In the genomic region with DNA sequence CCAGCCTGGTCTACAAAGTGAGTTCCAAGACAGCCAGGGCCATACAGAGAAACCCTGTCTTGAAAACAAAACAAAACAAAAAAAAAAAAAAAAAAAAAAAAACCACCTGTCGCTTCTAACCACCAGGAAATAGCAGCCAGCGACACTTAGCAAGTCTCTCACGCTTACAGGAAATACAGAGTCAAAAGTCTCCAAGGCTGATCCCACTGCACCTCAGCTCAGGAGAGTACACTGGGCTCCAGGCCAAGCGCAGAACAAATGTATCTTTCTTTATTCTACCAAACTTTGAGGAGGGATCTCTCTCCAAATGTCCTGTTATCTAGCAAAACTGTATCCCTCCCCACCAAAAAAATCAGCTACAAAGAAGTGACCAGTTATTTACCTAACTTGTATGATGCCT, we compare ENCODE assay signal across 15 mouse cellular contexts. TPM values are rescaled to one million over a fixed set of nuclear protein-coding genes. Genes with fewer than 3 reads are reported as not detected.
A peak's percentile ranks its signal among the peaks of the same experiment; 100 is the strongest.
DNase-seq lines count a peak whose midpoint lies in the region; ATAC-seq lines count a peak whose summit lies in the region.
"Had no signal": no experiment of that assay in that cellular context is flagged by ENCODE, and none has a peak within 500 bp of the region (broad histone marks: within the 10 kb centered on the region; RNA-seq: fewer than 3 reads in every experiment).

No protein-coding gene starts in this region.

- no peaks in the 10 kb centered on the region for H3K9me3 ChIP-seq in forebrain, embryonic 13.5 days (replicated peaks)
- H3K9me3 ChIP-seq in forebrain, embryonic 16.5 days (ENCODE audit: control insufficient read depth, low read length) = no peaks in the 10 kb centered on the region
- H3K9me3 ChIP-seq in midbrain, embryonic 15.5 days = no peaks in the 10 kb centered on the region
- no peaks in the 10 kb centered on the region for H3K9me3 ChIP-seq in midbrain, embryonic 14.5 days (ENCODE audit: control insufficient read depth, low read length)
- H3K9me3 ChIP-seq in limb, embryonic 13.5 days = no peaks in the 10 kb centered on the region
- H3K9me3 ChIP-seq: heart, embryonic 10.5 days; midbrain, embryonic 12.5 days had no signal

- H3K27ac ChIP-seq in forebrain, embryonic 13.5 days = no peak overlapping the region
- no peak overlapping the region for H3K27ac ChIP-seq in forebrain, embryonic 16.5 days (ENCODE audit: low read length)
- no peak overlapping the region for H3K27ac ChIP-seq in midbrain, embryonic 15.5 days
- no peak overlapping the region for H3K27ac ChIP-seq in midbrain, embryonic 14.5 days (replicated peaks; ENCODE audit: low read depth, low read length)
- peak overlapping the region; percentile 0; the same call in 1 of the 2 replicates for H3K27ac ChIP-seq in limb, embryonic 13.5 days
- H3K27ac ChIP-seq: heart, embryonic 10.5 days; midbrain, embryonic 12.5 days had no signal

- 91% methylated on average over 4 of the region's 4 CpGs for WGBS in forebrain, embryonic 13.5 days
- WGBS in forebrain, embryonic 16.5 days = 81% methylated on average over 4 of the region's 4 CpGs
- 81% methylated on average over 4 of the region's 4 CpGs for WGBS in midbrain, embryonic 15.5 days
- WGBS in midbrain, embryonic 14.5 days = 81% methylated on average over 4 of the region's 4 CpGs
- 71% methylated on average over 4 of the region's 4 CpGs for WGBS in limb, embryonic 13.5 days

- H3K9ac ChIP-seq in forebrain, embryonic 13.5 days = no peak overlapping the region
- H3K9ac ChIP-seq in forebrain, embryonic 16.5 days (replicated peaks; ENCODE audit: low read depth, low read length) = no peak overlapping the region
- H3K9ac ChIP-seq in midbrain, embryonic 15.5 days = no peak overlapping the region
- no peak overlapping the region for H3K9ac ChIP-seq in midbrain, embryonic 14.5 days (replicated peaks; ENCODE audit: low read length)
- H3K9ac ChIP-seq in limb, embryonic 13.5 days = no peak overlapping the region
- H3K9ac ChIP-seq: midbrain, embryonic 12.5 days had no signal

- H3K4me2 ChIP-seq in forebrain, embryonic 13.5 days = peak overlapping the region; percentile 67
- no peak overlapping the region for H3K4me2 ChIP-seq in forebrain, embryonic 16.5 days (ENCODE audit: low read length)
- peak overlapping the region; percentile 60; the same call in 1 of the 2 replicates for H3K4me2 ChIP-seq in midbrain, embryonic 15.5 days
- H3K4me2 ChIP-seq in midbrain, embryonic 14.5 days (ENCODE audit: low read length) = no peak overlapping the region; the same call in 1 of the 2 replicates
- peak overlapping the region; percentile 78; the same call in 1 of the 2 replicates for H3K4me2 ChIP-seq in limb, embryonic 13.5 days (replicated peaks)

- peaks cover 25% of the 10 kb centered on the region for H3K4me1 ChIP-seq in forebrain, embryonic 13.5 days
- peaks cover 22% of the 10 kb centered on the region for H3K4me1 ChIP-seq in forebrain, embryonic 16.5 days (replicated peaks; ENCODE audit: control insufficient read depth, insufficient read depth, low read length)
- peaks cover 27% of the 10 kb centered on the region for H3K4me1 ChIP-seq in midbrain, embryonic 15.5 days
- peaks cover 19% of the 10 kb centered on the region for H3K4me1 ChIP-seq in midbrain, embryonic 14.5 days (ENCODE audit: control insufficient read depth, insufficient read depth, low read length)
- peaks cover 29% of the 10 kb centered on the region for H3K4me1 ChIP-seq in limb, embryonic 13.5 days

- H3K27me3 ChIP-seq in forebrain, embryonic 13.5 days = no peaks in the 10 kb centered on the region
- H3K27me3 ChIP-seq in forebrain, embryonic 16.5 days (replicated peaks; ENCODE audit: control insufficient read depth, insufficient read depth, low read length) = no peaks in the 10 kb centered on the region
- no peaks in the 10 kb centered on the region for H3K27me3 ChIP-seq in midbrain, embryonic 15.5 days (replicated peaks)
- no peaks in the 10 kb centered on the region for H3K27me3 ChIP-seq in midbrain, embryonic 14.5 days (ENCODE audit: control insufficient read depth, insufficient read depth, low read length)
- H3K27me3 ChIP-seq in limb, embryonic 13.5 days = no peaks in the 10 kb centered on the region; the same call in 1 of the 2 replicates
- H3K27me3 ChIP-seq: midbrain, embryonic 12.5 days had no signal

- H3K36me3 ChIP-seq in forebrain, embryonic 13.5 days (ENCODE audit: poor library complexity, severe bottlenecking) = no peaks in the 10 kb centered on the region; the same call in 1 of the 2 replicates
- H3K36me3 ChIP-seq in forebrain, embryonic 16.5 days (ENCODE audit: control insufficient read depth, insufficient read depth) = no peaks in the 10 kb centered on the region
- no peaks in the 10 kb centered on the region for H3K36me3 ChIP-seq in midbrain, embryonic 15.5 days (replicated peaks)
- no peaks in the 10 kb centered on the region for H3K36me3 ChIP-seq in midbrain, embryonic 14.5 days (ENCODE audit: control insufficient read depth, insufficient read depth, low read length)
- H3K36me3 ChIP-seq in limb, embryonic 13.5 days = peaks cover 4% of the 10 kb centered on the region; the same call in 1 of the 2 replicates

- ATAC-seq in forebrain, embryonic 13.5 days = no peak
- ATAC-seq in forebrain, embryonic 16.5 days = no peak
- ATAC-seq in midbrain, embryonic 15.5 days (replicated peaks) = no peak
- no peak for ATAC-seq in midbrain, embryonic 14.5 days (ENCODE audit: low FRiP score, low TSS enrichment)
- ATAC-seq in limb, embryonic 13.5 days (ENCODE audit: low FRiP score, low read depth) = no peak
- ATAC-seq: intestine, postnatal 0 days had no signal

- no peak for DNase-seq in midbrain, embryonic 14.5 days
- DNase-seq in thymus, postnatal 36 days = peak; percentile 33 to 50
- DNase-seq in cerebellum, adult 11-12 months = no peak
- DNase-seq in heart, adult 11 months = no peak
- DNase-seq: adrenal gland, postnatal 25 days; B cell, adult 2 months; embryo, embryonic 11 days; lung, postnatal 10 days had no signal

- no peak overlapping the region for H3K4me3 ChIP-seq in forebrain, embryonic 13.5 days
- no peak overlapping the region for H3K4me3 ChIP-seq in forebrain, embryonic 16.5 days (replicated peaks; ENCODE audit: low read length)
- H3K4me3 ChIP-seq in midbrain, embryonic 15.5 days = no peak overlapping the region
- no peak overlapping the region for H3K4me3 ChIP-seq in midbrain, embryonic 14.5 days (replicated peaks; ENCODE audit: low read depth, low read length)
- no peak overlapping the region for H3K4me3 ChIP-seq in limb, embryonic 13.5 days

RNA-seq across cellular contexts. Expression of a gene that starts 2.0 kb away (rescaled TPM):
- 15.7 and 16.6 TPM in 2 replicates for polyA plus RNA-seq in forebrain, embryonic 13.5 days (2015; fragmentation: Nextera tagmentation; extraction: Ambion mirVana)
- polyA plus RNA-seq in forebrain, embryonic 16.5 days (2015; fragmentation: Nextera tagmentation; extraction: Ambion mirVana) = 15.3 and 16.4 TPM in 2 replicates
- 15.5 and 18.0 TPM in 2 replicates for polyA plus RNA-seq in midbrain, embryonic 15.5 days (2015; fragmentation: Nextera tagmentation; extraction: Ambion mirVana)
- 9.6 and 10.9 TPM in 2 replicates for polyA plus RNA-seq in midbrain, embryonic 14.5 days (2014; fragmentation: Nextera tagmentation; extraction: Ambion mirVana)
- 18.6 and 20.3 TPM in 2 replicates for polyA plus RNA-seq in limb, embryonic 13.5 days (2015; fragmentation: Nextera tagmentation; extraction: Ambion mirVana)

RNA-seq across cellular contexts. Expression of a gene that starts 35.5 kb away (rescaled TPM):
- polyA plus RNA-seq in forebrain, embryonic 13.5 days (2015; fragmentation: Nextera tagmentation; extraction: Ambion mirVana) = 2.0 and 2.3 TPM in 2 replicates
- polyA plus RNA-seq in forebrain, embryonic 16.5 days (2015; fragmentation: Nextera tagmentation; extraction: Ambion mirVana) = 3.3 and 3.5 TPM in 2 replicates
- polyA plus RNA-seq in midbrain, embryonic 15.5 days (2015; fragmentation: Nextera tagmentation; extraction: Ambion mirVana) = 3.6 and 3.8 TPM in 2 replicates
- 4.4 and 6.3 TPM in 2 replicates for polyA plus RNA-seq in midbrain, embryonic 14.5 days (2014; fragmentation: Nextera tagmentation; extraction: Ambion mirVana)
- 0.08 and 0.25 TPM in 2 replicates for polyA plus RNA-seq in limb, embryonic 13.5 days (2015; fragmentation: Nextera tagmentation; extraction: Ambion mirVana)

Comparison
In these comparisons a context has a peak if more than half of its experiments do, and no peak if none do; other contexts are left out.
1. H3K4me2 ChIP-seq: peak in forebrain, embryonic 13.5 days (single experiment), midbrain, embryonic 15.5 days (single experiment) and limb, embryonic 13.5 days (single experiment); none in forebrain, embryonic 16.5 days (single experiment) and midbrain, embryonic 14.5 days (single experiment).
2. DNase-seq: peak in thymus, postnatal 36 days (2 of 2); none in midbrain, embryonic 14.5 days (single experiment), cerebellum, adult 11-12 months (single experiment) and heart, adult 11 months (single experiment).